Mouse (Mus musculus) C2C12 (cell line): ENCODE results near the gene Upf3b.

Experiments used
- CEBPB ChIP-seq: IDR thresholded peaks from one replicate; pipeline ENCODE4 v1.6.1; 2011; ENCODE audit warnings: low read depth, mild to moderate bottlenecking, control low read depth, moderate library complexity
- CTCF ChIP-seq: IDR thresholded peaks from one replicate; pipeline ENCODE4 v1.5.1; 2011; ENCODE audit not compliant: control insufficient read depth, insufficient read depth, insufficient read length
- FOSL1 ChIP-seq: IDR thresholded peaks from one replicate; pipeline ENCODE4 v1.8.0; 2011; ENCODE audit warnings: mild to moderate bottlenecking, low read length; ENCODE audit not compliant: poor library complexity, insufficient read depth, severe bottlenecking
- MAX ChIP-seq: IDR thresholded peaks from one replicate; pipeline ENCODE4 v1.6.1; 2011; ENCODE audit warnings: mild to moderate bottlenecking, control low read depth
- MYOD1 ChIP-seq: IDR thresholded peaks from one replicate; pipeline ENCODE4 v1.6.1; 2011; ENCODE audit warnings: low read depth; ENCODE audit not compliant: control insufficient read depth, insufficient read length
- MYOG ChIP-seq: IDR thresholded peaks from one replicate; pipeline ENCODE4 v1.6.1; 2011; ENCODE audit not compliant: control insufficient read depth, insufficient read length; ENCODE audit errors: extremely low read depth
- USF1 ChIP-seq: IDR thresholded peaks from one replicate; pipeline ENCODE4 v1.6.1; 2011; ENCODE audit warnings: low read depth, mild to moderate bottlenecking, control low read depth, moderate library complexity

GRCm38 (mm10) chrX:37088778-37089177, 21.3 kb downstream of the Upf3b start:
- TF ChIP-seq CTCF (no peak), CEBPB (no peak), MAX (no peak), FOSL1 (no peak), MYOD1 (no peak), MYOG (no peak), USF1 (no peak)
